Mouse (Mus musculus): ENCODE data around the gene Cers3.

Cers3 gene

GRCm38 (mm10) chr7:66743377-66743781 is at the start of gene Cers3:
Gene Cers3, plus strand, starts transcription at chr7:66743504.
- DNase-seq (ENCODE audit: low spot score), result no peak

- DNase-seq (ENCODE audit: low spot score), result no peak
These were observed 48.8 kb upstream of the Cers3 start for GRCm38 (mm10) chr7:66694467-66694866.

GRCm38 (mm10) chr7:66702721-66703120 is 40.6 kb upstream of the Cers3 start:
- DNase-seq (ENCODE audit: low spot score), result no peak

- DNase-seq (ENCODE audit: low spot score), result no peak
These were observed 38.7 kb upstream of the Cers3 start for GRCm38 (mm10) chr7:66704631-66705030.

- no peak for DNase-seq (ENCODE audit: low spot score)
These were observed 32.1 kb upstream of the Cers3 start for GRCm38 (mm10) chr7:66711166-66711565.

- DNase-seq (ENCODE audit: low spot score), result no peak
These were observed 18.8 kb upstream of the Cers3 start for GRCm38 (mm10) chr7:66724514-66724913.

GRCm38 (mm10) chr7:66724954-66725353 is 18.4 kb upstream of the Cers3 start:
- DNase-seq (ENCODE audit: low spot score), result no peak

- no peak for DNase-seq (ENCODE audit: low spot score)
These were observed 15.2 kb upstream of the Cers3 start for GRCm38 (mm10) chr7:66728072-66728471.

GRCm38 (mm10) chr7:66729232-66729631 is 14.1 kb upstream of the Cers3 start:
- no peak for DNase-seq (ENCODE audit: low spot score)

- DNase-seq (ENCODE audit: low spot score), result no peak
These were observed 9.9 kb upstream of the Cers3 start for GRCm38 (mm10) chr7:66733431-66733830.

- no peak for DNase-seq (ENCODE audit: low spot score)
These were observed 9.4 kb upstream of the Cers3 start for GRCm38 (mm10) chr7:66733882-66734281.

- no peak for DNase-seq (ENCODE audit: low spot score)
These were observed 8.8 kb upstream of the Cers3 start for GRCm38 (mm10) chr7:66734466-66734865.

- DNase-seq (ENCODE audit: low spot score), result no peak
These were observed 8.3 kb upstream of the Cers3 start for GRCm38 (mm10) chr7:66734993-66735392.

GRCm38 (mm10) chr7:66737418-66737817 is 5.9 kb upstream of the Cers3 start:
- no peak for DNase-seq (ENCODE audit: low spot score)

- DNase-seq (ENCODE audit: low spot score), result no peak
These were observed 2.3 kb upstream of the Cers3 start for GRCm38 (mm10) chr7:66741008-66741407.

- no peak for DNase-seq (ENCODE audit: low spot score)
These were observed 1.9 kb upstream of the Cers3 start for GRCm38 (mm10) chr7:66741412-66741811.

- no peak for DNase-seq (ENCODE audit: low spot score)
These were observed 3.7 kb downstream of the Cers3 start for GRCm38 (mm10) chr7:66746972-66747371.

GRCm38 (mm10) chr7:66749998-66750397 is 6.7 kb downstream of the Cers3 start:
- DNase-seq (ENCODE audit: low spot score), result no peak

- no peak for DNase-seq (ENCODE audit: low spot score)
These were observed 10.5 kb downstream of the Cers3 start for GRCm38 (mm10) chr7:66753816-66754215.

GRCm38 (mm10) chr7:66755611-66756010 is 12.3 kb downstream of the Cers3 start:
- DNase-seq (ENCODE audit: low spot score), result no peak

GRCm38 (mm10) chr7:66769902-66770301 is 26.6 kb downstream of the Cers3 start:
- no peak for DNase-seq (ENCODE audit: low spot score)

GRCm38 (mm10) chr7:66770706-66771105 is 27.4 kb downstream of the Cers3 start:
- no peak for DNase-seq (ENCODE audit: low spot score)

GRCm38 (mm10) chr7:66771252-66771651 is 27.9 kb downstream of the Cers3 start:
- no peak for DNase-seq (ENCODE audit: low spot score)

- no peak for DNase-seq (ENCODE audit: low spot score)
These were observed 36.1 kb downstream of the Cers3 start for GRCm38 (mm10) chr7:66779411-66779810.
